Mouse (Mus musculus) ovary, adult 2 months (tissue): ENCODE results near the gene Zbtb38. TPM values are rescaled to one million over a fixed set of nuclear protein-coding genes. Genes with fewer than 3 reads are reported as not detected.

ENCODE experiments used
- polyA plus RNA-seq: library from polyadenylated mRNA; depleted of rRNA; stranded (reverse); fragments of >200 nt; gene quantifications from 2 replicates; pipeline ENCODE4 v1.2.3, GENCODE M21; 2012; rRNA removed

Gene Zbtb38
- polyA plus RNA-seq: 15.6 and 15.9 TPM in 2 replicates

GRCm38 (mm10) chr9:96752603-96753114 lies at the start of gene Zbtb38:
Gene Zbtb38, minus strand, starts transcription at chr9:96752831.

Other genes starting within 250 kb of the Zbtb38 start
- gene Gm28729, start 227.6 kb downstream of the Zbtb38 start, polyA plus RNA-seq: 1.6 and 2.0 TPM in 2 replicates
- 1.3 and 1.6 TPM in 2 replicates for gene Rasa2, start 121.2 kb downstream of the Zbtb38 start, polyA plus RNA-seq
- gene Pxylp1, start 139.8 kb upstream of the Zbtb38 start, polyA plus RNA-seq: 9.9 and 12.2 TPM in 2 replicates